Mouse (Mus musculus): Measurements from ENCODE around the gene Tspear. TPM values are rescaled to one million over a fixed set of nuclear protein-coding genes. Genes with fewer than 3 reads are reported as not detected.
"Not testable (repeated sequence)": the region's sequence is repeated elsewhere in the genome, so short reads cannot be mapped to it uniquely, and the experiment has no call there.

Tspear gene
- polyA plus RNA-seq, 1 experiment, result not detected

DNA sequence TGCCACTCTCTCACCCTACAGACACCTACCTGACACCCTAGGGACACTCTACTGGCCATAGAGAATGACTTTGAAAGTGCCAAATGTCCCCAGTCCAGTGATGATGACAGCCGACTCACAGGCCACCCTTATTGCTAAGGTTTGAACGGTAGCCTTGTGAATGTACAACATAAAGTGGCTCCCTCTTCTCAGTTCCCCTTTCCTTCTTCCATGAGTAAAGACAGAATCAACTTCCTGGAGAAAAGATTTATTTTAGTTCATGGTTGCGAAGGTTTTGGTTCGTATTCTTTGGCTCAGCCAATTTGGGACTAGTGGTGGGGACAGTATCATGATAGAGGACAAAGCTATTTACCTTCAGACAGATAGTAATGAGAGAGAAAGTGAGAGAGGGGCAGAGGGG lies 52.6 kb downstream of the Tspear start:
- TF ChIP-seq POLR2A (IDR thresholded peaks at IDR 0.05; ENCODE audit: borderline replicate concordance, low read depth, low read length) (no peak), CTCF (IDR thresholded peaks at IDR 0.05; ENCODE audit: low read depth, low read length) (no peak)
- Histone ChIP-seq H3K4me3 (ENCODE audit: insufficient read depth, low read length) (no peak overlapping the region), H3K4me1 (ENCODE audit: control insufficient read depth, insufficient read depth, low read length) (peaks cover 3% of the 10 kb centered on the region; the same call in 1 of the 2 replicates), H3K27ac (ENCODE audit: insufficient read depth, low read depth, low read length) (no peak overlapping the region)

- H3K27ac ChIP-seq (ENCODE audit: insufficient read depth, low read depth, low read length); H3K4me1 ChIP-seq (ENCODE audit: control insufficient read depth, insufficient read depth, low read length); H3K4me3 ChIP-seq (ENCODE audit: insufficient read depth, low read length): not testable (repeated sequence)
These were observed 55.7 kb downstream of the Tspear start, which contains the start of gene Gm18596 for GRCm38 (mm10) chr10:77741924-77742688. Gene Gm18596 (minus strand): TSS chr10:77742638.

DNA sequence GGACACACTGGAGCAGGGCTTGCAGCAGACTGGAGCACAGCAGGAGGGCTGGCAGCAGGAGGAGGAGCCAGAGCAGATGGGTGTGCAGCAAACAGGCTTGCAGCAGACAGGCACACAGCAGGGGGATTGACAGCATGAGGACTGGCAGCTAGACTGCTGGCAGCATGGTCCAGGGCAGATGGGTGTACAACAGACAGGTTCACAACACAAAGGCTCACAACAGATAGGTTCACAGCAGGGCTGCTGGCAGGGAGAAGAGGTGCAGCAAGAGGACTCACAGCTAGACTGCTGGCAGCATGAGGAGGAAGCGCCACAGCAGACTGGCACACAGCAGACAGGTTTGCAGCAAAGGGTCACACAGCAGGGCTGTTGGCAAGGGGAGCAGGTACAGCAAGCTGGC lies 64.3 kb downstream of the Tspear start:
- not testable (repeated sequence) for H3K4me3 ChIP-seq (ENCODE audit: insufficient read depth, low read length); H3K27ac ChIP-seq (ENCODE audit: insufficient read depth, low read depth, low read length); H3K4me1 ChIP-seq (ENCODE audit: control insufficient read depth, insufficient read depth, low read length)

- not testable (repeated sequence) for H3K27ac ChIP-seq (ENCODE audit: insufficient read depth, low read depth, low read length); H3K4me3 ChIP-seq (ENCODE audit: insufficient read depth, low read length); H3K4me1 ChIP-seq (ENCODE audit: control insufficient read depth, insufficient read depth, low read length)
These were observed 64.9 kb downstream of the Tspear start, which contains the start of gene Gm9736 for GRCm38 (mm10) chr10:77751254-77751653. Gene Gm9736 (minus strand): TSS chr10:77751354.

GRCm38 (mm10) chr10:77752312-77752711 lies 65.9 kb downstream of the Tspear start:
- not testable (repeated sequence) for H3K4me1 ChIP-seq (ENCODE audit: control insufficient read depth, insufficient read depth, low read length); H3K4me3 ChIP-seq (ENCODE audit: insufficient read depth, low read length); H3K27ac ChIP-seq (ENCODE audit: insufficient read depth, low read depth, low read length)

- TF ChIP-seq POLR2A (IDR thresholded peaks at IDR 0.05; ENCODE audit: borderline replicate concordance, low read depth, low read length), result no peak
- TF ChIP-seq CTCF (IDR thresholded peaks at IDR 0.05; ENCODE audit: low read depth, low read length), result no peak
- Histone ChIP-seq H3K4me1 (ENCODE audit: control insufficient read depth, insufficient read depth, low read length) (no peaks in the 10 kb centered on the region), H3K4me3 (ENCODE audit: insufficient read depth, low read length) (no peak overlapping the region), H3K27ac (ENCODE audit: insufficient read depth, low read depth, low read length) (no peak overlapping the region)
These were observed 67.1 kb downstream of the Tspear start for GRCm38 (mm10) chr10:77753448-77753847.

- not testable (repeated sequence) for H3K4me1 ChIP-seq (ENCODE audit: control insufficient read depth, insufficient read depth, low read length); H3K27ac ChIP-seq (ENCODE audit: insufficient read depth, low read depth, low read length); H3K4me3 ChIP-seq (ENCODE audit: insufficient read depth, low read length)
These were observed 73.2 kb downstream of the Tspear start, which contains the start of gene Gm3233 for GRCm38 (mm10) chr10:77759582-77759981. Gene Gm3233 (minus strand): TSS chr10:77759682.

- Histone ChIP-seq H3K4me1 (ENCODE audit: control insufficient read depth, insufficient read depth, low read length) (no peaks in the 10 kb centered on the region), H3K27ac (ENCODE audit: insufficient read depth, low read depth, low read length) (no peak overlapping the region), H3K4me3 (ENCODE audit: insufficient read depth, low read length) (no peak overlapping the region)
- no peak for TF ChIP-seq POLR2A (IDR thresholded peaks at IDR 0.05; ENCODE audit: borderline replicate concordance, low read depth, low read length)
- TF ChIP-seq CTCF (IDR thresholded peaks at IDR 0.05; ENCODE audit: low read depth, low read length), result no peak
These were observed 83.4 kb downstream of the Tspear start for GRCm38 (mm10) chr10:77769727-77770126.

DNA sequence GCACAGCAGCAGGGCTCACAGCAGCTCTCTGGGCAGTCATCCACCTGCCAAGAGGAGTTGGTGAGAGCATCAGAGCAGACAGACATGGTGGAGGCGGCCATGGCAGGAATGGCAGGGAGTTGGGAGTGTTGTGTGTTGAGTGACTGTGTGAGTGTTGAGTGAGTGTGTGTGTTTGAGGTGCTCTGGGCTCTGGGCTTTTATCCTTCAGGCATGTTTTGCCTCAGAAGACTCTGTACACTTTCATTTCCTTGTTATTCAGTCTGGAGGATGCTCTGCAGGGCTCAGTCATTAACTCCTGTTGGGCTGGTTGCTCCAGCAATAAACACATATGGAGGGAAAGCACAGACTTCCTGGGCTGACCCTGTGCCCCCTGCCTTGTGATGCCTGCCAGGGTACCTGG lies 84.9 kb downstream of the Tspear start, which contains the start of gene Gm3238:
Gene Gm3238, minus strand, starts transcription at position 101 of the 400 bp plus-strand sequence.
- H3K4me1 ChIP-seq (ENCODE audit: control insufficient read depth, insufficient read depth, low read length); H3K4me3 ChIP-seq (ENCODE audit: insufficient read depth, low read length); H3K27ac ChIP-seq (ENCODE audit: insufficient read depth, low read depth, low read length): not testable (repeated sequence)

DNA sequence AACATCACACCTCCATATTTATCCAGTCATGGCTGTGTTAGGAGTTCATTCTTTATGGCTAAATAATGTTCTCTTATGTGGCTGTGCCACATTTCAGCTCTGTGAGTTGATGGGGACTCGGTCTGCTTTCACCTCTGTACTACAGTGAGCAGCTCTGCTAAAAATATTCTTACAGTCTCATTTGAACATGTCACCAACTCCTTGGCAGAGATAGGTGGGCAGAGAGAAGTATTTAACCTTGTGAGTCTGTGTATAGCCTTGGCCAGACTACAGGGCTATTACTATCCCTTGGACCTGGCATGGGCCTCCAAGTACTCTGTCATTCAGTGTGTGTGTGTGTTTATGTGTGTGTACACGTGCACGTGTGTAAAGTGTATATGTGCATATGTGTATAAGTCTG lies 85.8 kb downstream of the Tspear start:
- H3K27ac ChIP-seq (ENCODE audit: insufficient read depth, low read depth, low read length); H3K4me3 ChIP-seq (ENCODE audit: insufficient read depth, low read length); H3K4me1 ChIP-seq (ENCODE audit: control insufficient read depth, insufficient read depth, low read length): not testable (repeated sequence)

GRCm38 (mm10) chr10:77776844-77777243 lies 90.5 kb downstream of the Tspear start, which contains the start of gene Gm7138:
Gene Gm7138 (minus strand): TSS chr10:77776944.
- not testable (repeated sequence) for H3K27ac ChIP-seq (ENCODE audit: insufficient read depth, low read depth, low read length); H3K4me1 ChIP-seq (ENCODE audit: control insufficient read depth, insufficient read depth, low read length)

GRCm38 (mm10) chr10:77782442-77782841 lies 96.1 kb downstream of the Tspear start, which contains the start of gene Gm3250:
Gene Gm3250 (minus strand): TSS chr10:77782542.
- H3K4me3 ChIP-seq (ENCODE audit: insufficient read depth, low read length); H3K4me1 ChIP-seq (ENCODE audit: control insufficient read depth, insufficient read depth, low read length); H3K27ac ChIP-seq (ENCODE audit: insufficient read depth, low read depth, low read length): not testable (repeated sequence)

More at GRCm38 (mm10) chr10:77776844-77777243, 90.5 kb downstream of the Tspear start, which contains the start of gene Gm7138:
- H3K4me3 ChIP-seq (ENCODE audit: insufficient read depth, low read length), result not testable (repeated sequence)

GRCm38 (mm10) chr10:77783396-77783795 lies 97.0 kb downstream of the Tspear start:
- not testable (repeated sequence) for H3K4me3 ChIP-seq (ENCODE audit: insufficient read depth, low read length)

DNA sequence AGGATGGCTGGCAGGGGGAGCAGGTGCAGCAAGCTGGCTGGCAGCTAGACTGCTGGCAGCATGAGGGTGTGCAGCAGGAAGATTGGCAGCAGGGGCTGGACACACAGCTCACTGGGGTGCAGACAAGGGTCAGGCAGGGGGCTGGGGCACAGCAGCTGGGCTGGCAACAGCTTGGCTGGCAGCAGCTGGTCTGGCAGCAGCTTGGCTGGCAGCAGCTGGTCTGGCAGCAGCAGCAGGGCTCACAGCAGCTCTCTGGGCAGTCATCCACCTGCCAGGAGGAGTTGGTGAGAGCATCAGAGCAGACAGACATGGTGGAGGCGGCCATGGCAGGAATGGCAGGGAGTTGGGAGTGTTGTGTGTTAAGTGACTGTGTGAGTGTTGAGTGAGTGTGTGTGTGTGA lies 101.5 kb downstream of the Tspear start, which contains the start of gene Gm7137:
Gene Gm7137, minus strand, starts transcription at position 325 of the 400 bp plus-strand sequence.
- H3K4me1 ChIP-seq (ENCODE audit: control insufficient read depth, insufficient read depth, low read length); H3K27ac ChIP-seq (ENCODE audit: insufficient read depth, low read depth, low read length); H3K4me3 ChIP-seq (ENCODE audit: insufficient read depth, low read length): not testable (repeated sequence)

More at GRCm38 (mm10) chr10:77783396-77783795, 97.0 kb downstream of the Tspear start:
- H3K27ac ChIP-seq (ENCODE audit: insufficient read depth, low read depth, low read length); H3K4me1 ChIP-seq (ENCODE audit: control insufficient read depth, insufficient read depth, low read length): not testable (repeated sequence)
